Mouse (Mus musculus) left cerebral cortex, postnatal 4 days (tissue): ENCODE measurements around the gene Il1rl1. TPM values are rescaled to one million over a fixed set of nuclear protein-coding genes. Genes with fewer than 3 reads are reported as not detected.

Experiments used
- total RNA-seq, 2 experiments: library from RNA; stranded (reverse); gene quantifications; 2 replicates each; pipeline ENCODE4 v1.2.3; 2021

Il1rl1 gene
- total RNA-seq, 2 experiments from 2014 or later = 0.54 to 0.60 TPM

Other genes starting within 250 kb of the Il1rl1 start
- gene Il1r1, start 204.5 kb upstream of the Il1rl1 start, total RNA-seq = 1 to 10 TPM; 1.2 to 1.4 TPM
- gene Il1rl2, start 105.0 kb upstream of the Il1rl1 start, total RNA-seq = 1 to 10 TPM; 1.0 to 1.7 TPM
- not detected for gene Il18r1, start 36.0 kb downstream of the Il1rl1 start, total RNA-seq
- under 1 TPM; 0.12 TPM for gene Il18rap, start 85.8 kb downstream of the Il1rl1 start, total RNA-seq
- gene Slc9a4, start 150.5 kb downstream of the Il1rl1 start, total RNA-seq = 1 to 10 TPM in 1 of 2 experiments, under 1 TPM in 1; 0.24 to 1.8 TPM